Mouse (Mus musculus) liver, embryonic 16.5 days (tissue): ENCODE data around the gene Col13a1. TPM values are rescaled to one million over a fixed set of nuclear protein-coding genes. Genes with fewer than 3 reads are reported as not detected.

Experiments used
- ATAC-seq: fragments of 200-750 bp; cut with Nextera tagmentation; 2 replicates; pipeline ENCODE4 v1.8.0; 2017; ENCODE audit warnings: low read depth, mild to moderate bottlenecking, moderate number of reproducible peaks, moderate library complexity
- H3K27ac ChIP-seq: fragments of 300-500 bp; sonication (generic); 2 replicates; pipeline ENCODE4 v1.5.1; 2014; ENCODE audit warnings: mild to moderate bottlenecking, low read length
- H3K27me3 ChIP-seq: fragments of 300-500 bp; sonication (generic); 2 replicates; pipeline ENCODE4 v1.6.1; 2014; ENCODE audit warnings: low read depth, low read length, mixed read lengths; ENCODE audit not compliant: control insufficient read depth, insufficient read depth
- H3K36me3 ChIP-seq: fragments of 300-500 bp; sonication (generic); 2 replicates; pipeline ENCODE4 v1.6.1; 2014; ENCODE audit warnings: mild to moderate bottlenecking; ENCODE audit not compliant: control insufficient read depth, insufficient read depth
- H3K4me1 ChIP-seq: fragments of 300-500 bp; sonication (generic); 2 replicates; pipeline ENCODE4 v1.6.1; 2014; ENCODE audit warnings: low read depth, low read length, mixed read lengths; ENCODE audit not compliant: control insufficient read depth
- H3K4me2 ChIP-seq: fragments of 300-500 bp; sonication (generic); 2 replicates; pipeline ENCODE4 v1.6.1; 2014; ENCODE audit warnings: low read depth, low read length, mixed read lengths
- H3K4me3 ChIP-seq: fragments of 300-500 bp; sonication (generic); 2 replicates; pipeline ENCODE4 v1.5.1; 2014; ENCODE audit warnings: low read depth, mild to moderate bottlenecking, low read length
- H3K9ac ChIP-seq: fragments of 300-500 bp; sonication (generic); 2 replicates; pipeline ENCODE4 v1.6.1; 2014; ENCODE audit warnings: low read depth, low read length
- H3K9me3 ChIP-seq: fragments of 300-500 bp; sonication (generic); replicated peaks from 2 replicates; pipeline ENCODE4 v1.6.1; 2016; ENCODE audit warnings: low read length; ENCODE audit not compliant: control insufficient read depth
- WGBS: fragments of 180-500 bp; shearing (Covaris S2); extraction: QIAGEN DNeasy Blood & Tissue Kit; methylation state at CpG from one replicate; pipeline ENCODE4 v1.1.7; 2014; ENCODE audit not compliant: insufficient replicate concordance; 5-methylcytosine and 5-hydroxymethylcytosine counted together
- polyA plus RNA-seq: library from polyadenylated mRNA; unstranded; fragments of >200 nt; fragmentation: Nextera tagmentation; extraction: Ambion mirVana; gene quantifications from 2 replicates; pipeline ENCODE4 v1.2.1, GENCODE M21; 2015

Gene Col13a1
- polyA plus RNA-seq, 1 experiment from 2014 or later = 0.91 TPM

DNA sequence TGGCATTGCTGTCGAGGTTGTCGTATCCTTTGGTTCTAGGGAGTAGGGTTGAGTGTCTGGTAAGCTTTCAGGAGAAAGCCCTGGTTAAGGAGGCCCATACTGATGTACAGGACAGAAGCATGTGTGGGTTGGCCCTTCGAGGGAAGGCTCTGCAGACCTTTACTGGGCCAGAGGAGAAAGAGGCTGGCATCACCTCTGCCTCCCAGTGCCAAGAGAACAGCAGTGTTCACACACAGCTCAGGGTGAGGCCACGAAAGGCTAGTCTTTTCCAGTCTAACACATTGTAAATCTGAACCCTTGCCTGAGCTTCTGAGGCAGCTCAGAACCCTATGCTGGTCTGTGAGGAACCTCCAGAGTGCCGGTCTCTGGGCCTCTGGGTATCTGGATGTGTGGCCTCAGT lies 84.3 kb downstream of the Col13a1 start:
- no peaks in the 10 kb centered on the region for H3K9me3 ChIP-seq
- 65% methylated on average over 5 of the region's 5 CpGs for WGBS
- no peak for ATAC-seq

DNA sequence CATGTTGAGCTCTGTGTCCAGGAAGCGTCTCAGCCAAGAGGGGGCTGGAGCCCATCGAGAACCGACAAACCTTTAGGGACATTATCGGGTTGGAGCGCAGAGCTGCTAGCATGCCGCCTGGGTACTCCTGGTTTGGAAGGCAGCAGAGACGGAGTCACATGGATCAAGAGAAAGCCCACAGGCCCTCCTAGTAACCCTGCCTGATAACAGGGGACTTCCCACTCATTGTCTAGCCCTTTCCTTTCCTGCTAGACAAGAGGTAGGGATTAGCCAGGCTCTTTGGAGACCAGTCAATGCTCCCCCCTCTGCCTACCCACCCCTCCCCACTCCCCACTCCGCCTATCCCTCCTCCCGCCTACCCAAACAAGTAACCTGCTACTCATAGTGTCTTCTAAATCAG lies 87.8 kb downstream of the Col13a1 start:
- Histone ChIP-seq H3K27ac (no peak overlapping the region), H3K9ac (no peak overlapping the region), H3K27me3 (no peaks in the 10 kb centered on the region), H3K4me2 (no peak overlapping the region), H3K4me3 (no peak overlapping the region), H3K36me3 (no peaks in the 10 kb centered on the region), H3K4me1 (no peaks in the 10 kb centered on the region), H3K9me3 (no peaks in the 10 kb centered on the region)
- no peak for ATAC-seq
- 62% methylated on average over 9 of the region's 9 CpGs for WGBS

More for the DNA sequence above, 84.3 kb downstream of the Col13a1 start:
- no peak overlapping the region for H3K9ac ChIP-seq
- H3K4me1 ChIP-seq = no peaks in the 10 kb centered on the region
- no peak overlapping the region for H3K4me2 ChIP-seq
- no peak overlapping the region for H3K4me3 ChIP-seq
- no peak overlapping the region for H3K27ac ChIP-seq
- H3K36me3 ChIP-seq = no peaks in the 10 kb centered on the region
- H3K27me3 ChIP-seq = no peaks in the 10 kb centered on the region

DNA sequence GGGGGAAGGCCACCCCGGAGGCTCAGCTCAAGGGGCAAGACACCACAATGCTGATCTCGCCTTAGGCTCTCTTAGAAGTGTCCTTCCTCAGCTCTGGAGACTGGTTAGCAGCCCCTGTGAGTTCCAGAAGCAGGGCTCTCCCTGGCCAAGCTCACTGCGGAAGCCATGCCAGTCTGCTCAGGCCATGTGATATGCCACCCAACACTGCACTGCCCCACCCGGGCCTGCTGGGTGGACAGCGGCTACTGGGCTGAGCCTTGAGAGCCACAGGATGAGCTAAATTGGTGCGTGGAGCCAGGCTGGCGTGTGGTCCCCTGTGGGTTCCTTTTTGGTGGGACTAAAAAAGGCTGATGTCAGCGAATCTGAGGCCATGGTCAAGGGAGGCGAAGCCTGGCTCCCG lies 88.6 kb downstream of the Col13a1 start:
- Histone ChIP-seq H3K4me2 (no peak overlapping the region), H3K4me1 (no peaks in the 10 kb centered on the region), H3K36me3 (no peaks in the 10 kb centered on the region), H3K9ac (no peak overlapping the region), H3K9me3 (no peaks in the 10 kb centered on the region), H3K27ac (no peak overlapping the region), H3K4me3 (no peak overlapping the region), H3K27me3 (no peaks in the 10 kb centered on the region)
- 70% methylated on average over 10 of the region's 10 CpGs for WGBS
- ATAC-seq = no peak

DNA sequence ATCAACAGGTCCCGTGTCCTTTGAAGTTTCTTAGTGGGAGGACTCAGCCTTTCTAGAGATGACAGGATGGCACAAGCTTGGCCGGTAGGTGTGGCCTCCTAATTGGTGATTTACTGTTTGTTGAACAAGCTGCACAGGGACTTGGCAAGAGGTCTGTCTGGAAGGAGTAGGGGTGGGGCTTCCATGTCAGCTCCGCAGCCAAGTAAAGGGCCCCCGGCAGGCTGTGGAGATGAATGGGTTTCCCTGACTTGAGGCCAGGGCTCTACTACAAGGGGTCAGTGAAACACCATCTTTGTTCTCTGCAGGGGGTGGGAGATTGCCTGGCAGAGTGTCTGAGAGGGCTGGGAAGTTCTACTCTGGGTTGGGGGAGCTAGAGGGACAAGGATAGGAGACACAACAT lies 99.5 kb downstream of the Col13a1 start:
- H3K27ac ChIP-seq = no peak overlapping the region
- no peaks in the 10 kb centered on the region for H3K9me3 ChIP-seq
- no peak overlapping the region for H3K9ac ChIP-seq
- no peak for ATAC-seq
- H3K4me2 ChIP-seq = no peak overlapping the region
- H3K27me3 ChIP-seq = no peaks in the 10 kb centered on the region
- no peaks in the 10 kb centered on the region for H3K4me1 ChIP-seq
- 38% methylated on average over 4 of the region's 4 CpGs for WGBS
- no peaks in the 10 kb centered on the region for H3K36me3 ChIP-seq
- H3K4me3 ChIP-seq = no peak overlapping the region

- Histone ChIP-seq H3K4me1 (no peaks in the 10 kb centered on the region), H3K27me3 (no peaks in the 10 kb centered on the region), H3K27ac (no peak overlapping the region), H3K9me3 (no peaks in the 10 kb centered on the region), H3K9ac (no peak overlapping the region), H3K4me2 (no peak overlapping the region), H3K4me3 (no peak overlapping the region), H3K36me3 (no peaks in the 10 kb centered on the region)
- 3% methylated on average over 6 of the region's 6 CpGs for WGBS
- ATAC-seq = no peak
Measured at GRCm38 (mm10) chr10:61877787-61878186, 101.1 kb downstream of the Col13a1 start.

DNA sequence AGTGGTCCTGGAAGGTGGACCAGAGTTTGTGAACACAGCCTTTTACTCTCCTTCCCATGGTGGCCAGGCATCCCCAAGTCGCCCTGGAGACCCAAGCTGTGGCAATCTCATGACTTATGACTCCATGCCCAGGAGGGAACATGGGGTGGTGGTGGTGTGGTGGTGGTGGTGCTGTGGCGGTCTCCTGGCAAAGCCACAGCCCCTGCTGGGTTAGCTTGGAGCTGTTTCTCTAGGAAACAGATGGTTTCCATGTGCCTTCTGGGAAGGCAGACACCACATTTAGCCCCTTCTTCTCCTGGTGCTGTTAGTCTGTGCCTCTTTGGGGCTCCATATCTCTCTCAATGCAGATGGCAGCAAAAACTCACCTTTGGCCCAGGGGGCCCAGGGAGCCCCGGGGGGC lies 109.1 kb downstream of the Col13a1 start:
- Histone ChIP-seq H3K4me1 (no peaks in the 10 kb centered on the region), H3K4me3 (no peak overlapping the region), H3K4me2 (no peak overlapping the region), H3K9me3 (no peaks in the 10 kb centered on the region), H3K27ac (no peak overlapping the region), H3K36me3 (no peaks in the 10 kb centered on the region), H3K27me3 (no peaks in the 10 kb centered on the region), H3K9ac (no peak overlapping the region)
- 54% methylated on average over 3 of the region's 3 CpGs for WGBS
- ATAC-seq = no peak

DNA sequence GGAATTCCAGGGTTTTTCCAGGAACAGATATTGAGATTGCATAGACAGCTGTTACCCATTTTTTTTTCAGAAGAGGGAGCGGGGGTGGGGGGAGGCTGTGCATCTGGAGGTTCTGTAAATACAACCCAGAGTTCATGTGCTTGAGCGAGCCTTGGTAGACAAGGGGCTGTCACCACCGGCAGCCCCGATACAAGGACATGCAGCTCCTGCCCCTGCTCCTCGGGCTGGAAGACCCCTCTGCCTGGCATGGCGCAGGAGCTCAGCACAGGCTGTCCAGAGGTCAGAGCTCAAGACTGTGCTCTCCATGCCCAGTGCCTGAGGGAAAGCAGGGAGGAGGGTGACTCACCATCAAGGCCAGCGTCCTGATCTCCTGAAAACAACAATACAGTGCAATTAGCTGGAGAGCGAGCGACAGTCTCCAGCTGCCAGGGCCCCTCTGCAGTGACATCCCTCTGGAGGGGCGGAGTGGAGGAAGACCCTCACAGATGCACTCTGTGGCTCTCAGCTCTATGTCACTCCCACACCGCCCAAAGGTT lies 112.8 kb downstream of the Col13a1 start:
- no peak overlapping the region for H3K4me2 ChIP-seq
- H3K36me3 ChIP-seq = no peaks in the 10 kb centered on the region
- ATAC-seq = no peak
- H3K27me3 ChIP-seq = no peaks in the 10 kb centered on the region
- 57% methylated on average over 11 of the region's 11 CpGs for WGBS
- no peak overlapping the region for H3K27ac ChIP-seq
- H3K4me3 ChIP-seq = no peak overlapping the region
- no peaks in the 10 kb centered on the region for H3K4me1 ChIP-seq
- no peak overlapping the region for H3K9ac ChIP-seq
- peaks cover 4% of the 10 kb centered on the region; the same call in 1 of the 2 replicates for H3K9me3 ChIP-seq

DNA sequence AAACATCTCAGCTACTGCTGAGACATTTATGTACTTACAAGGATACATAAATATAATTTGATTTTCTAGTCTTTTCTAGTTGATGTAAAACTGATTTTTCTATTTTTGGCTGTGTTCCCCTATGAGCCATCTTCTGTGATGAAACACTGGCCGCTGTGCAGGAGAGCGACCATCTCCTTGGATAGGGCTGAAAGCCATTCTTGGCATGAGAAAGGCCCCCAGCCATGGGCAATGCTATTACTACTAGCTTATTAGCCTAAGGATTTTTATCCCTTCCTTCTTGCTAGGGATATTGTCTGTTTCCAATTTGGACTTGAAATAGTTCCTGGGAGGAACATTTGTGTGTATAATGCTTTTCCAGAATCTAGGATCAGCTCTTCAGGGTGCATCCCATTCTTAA lies 119.5 kb downstream of the Col13a1 start:
- H3K36me3 ChIP-seq = no peaks in the 10 kb centered on the region
- H3K27me3 ChIP-seq = no peaks in the 10 kb centered on the region
- no peaks in the 10 kb centered on the region for H3K4me1 ChIP-seq
- no peak overlapping the region for H3K4me2 ChIP-seq
- H3K4me3 ChIP-seq = no peak overlapping the region
- H3K27ac ChIP-seq = no peak overlapping the region
- no peak overlapping the region for H3K9ac ChIP-seq
- no peak for ATAC-seq
- 87% methylated on average over 2 of the region's 2 CpGs for WGBS
- H3K9me3 ChIP-seq = peaks cover 4% of the 10 kb centered on the region; the same call in 1 of the 2 replicates

- H3K4me2 ChIP-seq = no peak overlapping the region
- no peaks in the 10 kb centered on the region for H3K36me3 ChIP-seq
- no peak overlapping the region for H3K4me3 ChIP-seq
- no peak for ATAC-seq
- 27% methylated on average over 8 of the region's 8 CpGs for WGBS
- H3K27ac ChIP-seq = no peak overlapping the region
- no peak overlapping the region for H3K9ac ChIP-seq
- no peaks in the 10 kb centered on the region for H3K27me3 ChIP-seq
- no peaks in the 10 kb centered on the region for H3K4me1 ChIP-seq
- H3K9me3 ChIP-seq = no peaks in the 10 kb centered on the region
Measured at GRCm38 (mm10) chr10:61855139-61855675, 123.7 kb downstream of the Col13a1 start.
